Mouse (Mus musculus): ENCODE data around the gene Rps18. TPM values are rescaled to one million over a fixed set of nuclear protein-coding genes. Genes with fewer than 3 reads are reported as not detected.
A peak's percentile ranks its signal among the peaks of the same experiment; 100 is the strongest.
"Not testable (repeated sequence)": the region's sequence is repeated elsewhere in the genome, so short reads cannot be mapped to it uniquely, and the experiment has no call there.

Gene Rps18
- polyA plus RNA-seq, 1 experiment from 2014 or later, result 1,221 TPM

DNA sequence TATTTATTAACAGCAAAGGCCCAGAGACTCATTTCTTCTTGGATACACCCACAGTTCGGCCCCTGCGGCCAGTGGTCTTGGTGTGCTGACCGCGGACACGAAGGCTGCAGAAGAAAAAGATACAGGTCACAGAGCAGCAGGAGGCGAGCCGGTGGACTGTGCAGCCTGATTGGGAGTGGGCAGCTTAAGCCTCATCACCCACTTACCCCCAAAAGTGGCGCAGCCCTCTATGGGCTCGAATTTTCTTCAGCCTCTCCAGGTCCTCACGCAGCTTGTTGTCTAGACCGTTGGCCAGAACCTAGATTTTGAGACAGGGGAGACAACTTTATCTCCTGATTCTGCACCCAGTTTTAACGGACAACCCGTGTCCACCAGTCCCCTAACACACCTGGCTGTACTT is 3.8 kb downstream of the Rps18 start:
- not testable (repeated sequence) for H3K27me3 ChIP-seq (ENCODE audit: control insufficient read depth, insufficient read depth, low read length); H3K9ac ChIP-seq (ENCODE audit: low read depth, low read length); ATAC-seq (ENCODE audit: low FRiP score); H3K9me3 ChIP-seq (ENCODE audit: control insufficient read depth, low read length); DNase-seq (ENCODE audit: low spot score); H3K27ac ChIP-seq (ENCODE audit: low read depth, low read length); H3K36me3 ChIP-seq (ENCODE audit: control insufficient read depth, insufficient read depth, low read length); H3K4me3 ChIP-seq (ENCODE audit: low read depth, low read length)
- WGBS, result 79% methylated on average over 13 of the region's 13 CpGs
- Histone ChIP-seq H3K4me2 (replicated peaks; ENCODE audit: low read depth, low read length) (peak overlapping the region; percentile 84; the same call in 1 of the 2 replicates), H3K4me1 (replicated peaks; ENCODE audit: control insufficient read depth, insufficient read depth, low read length) (peaks cover 19% of the 10 kb centered on the region)

DNA sequence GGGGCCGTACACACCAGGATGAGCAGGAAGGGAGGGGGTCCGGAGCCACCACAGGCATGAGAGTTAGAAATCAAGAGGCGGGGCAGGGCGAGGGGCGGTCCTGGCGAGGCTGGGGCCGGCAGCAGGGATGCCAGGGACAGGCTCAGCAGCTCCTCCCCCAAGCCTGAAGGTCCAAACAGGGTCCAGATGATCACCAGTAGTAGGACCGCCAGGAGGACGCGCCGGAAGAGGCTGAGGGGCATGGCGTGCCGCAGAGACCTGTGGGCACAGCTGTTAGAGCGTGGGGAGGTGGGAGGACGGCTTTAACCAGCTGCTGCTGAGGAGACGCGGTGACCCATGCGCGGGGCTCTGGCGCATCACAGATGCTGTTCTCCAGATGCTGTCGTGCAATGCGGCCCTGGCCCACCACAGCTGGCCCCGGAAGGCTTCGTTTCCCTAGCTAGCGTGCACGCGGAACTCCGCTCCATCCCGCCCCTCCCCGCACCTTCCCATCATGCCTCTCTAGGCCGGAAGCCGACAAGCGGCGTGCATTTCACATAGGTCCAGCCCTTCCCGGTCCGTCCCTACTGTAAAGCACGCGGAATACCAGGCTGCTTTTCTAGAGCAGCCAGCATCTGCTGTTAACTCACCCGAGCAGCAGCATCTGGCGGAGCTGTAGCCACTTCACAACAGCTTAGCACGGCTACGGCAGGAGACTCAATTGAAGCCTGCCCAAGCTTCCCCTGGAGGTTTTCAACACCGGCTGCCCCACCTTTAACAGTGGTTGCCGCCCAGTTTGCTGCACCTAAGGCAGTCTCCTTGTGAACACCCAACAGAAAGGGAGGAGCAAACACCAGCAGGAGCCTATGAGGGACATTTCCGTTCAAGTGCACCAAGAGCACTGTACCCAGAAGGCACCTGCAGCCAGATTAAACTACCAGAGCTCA is 4.5 kb downstream of the Rps18 start, which contains the start of gene B3galt4:
Gene B3galt4 (minus strand): TSS at position 468 of the 926 bp plus-strand sequence.
- Histone ChIP-seq H3K4me1 (replicated peaks; ENCODE audit: control insufficient read depth, insufficient read depth, low read length) (peaks cover 16% of the 10 kb centered on the region), H3K36me3 (ENCODE audit: control insufficient read depth, insufficient read depth, low read length) (peaks cover 4% of the 10 kb centered on the region; the same call in 1 of the 2 replicates)
- WGBS, result 3% methylated on average over 45 of the region's 45 CpGs

DNA sequence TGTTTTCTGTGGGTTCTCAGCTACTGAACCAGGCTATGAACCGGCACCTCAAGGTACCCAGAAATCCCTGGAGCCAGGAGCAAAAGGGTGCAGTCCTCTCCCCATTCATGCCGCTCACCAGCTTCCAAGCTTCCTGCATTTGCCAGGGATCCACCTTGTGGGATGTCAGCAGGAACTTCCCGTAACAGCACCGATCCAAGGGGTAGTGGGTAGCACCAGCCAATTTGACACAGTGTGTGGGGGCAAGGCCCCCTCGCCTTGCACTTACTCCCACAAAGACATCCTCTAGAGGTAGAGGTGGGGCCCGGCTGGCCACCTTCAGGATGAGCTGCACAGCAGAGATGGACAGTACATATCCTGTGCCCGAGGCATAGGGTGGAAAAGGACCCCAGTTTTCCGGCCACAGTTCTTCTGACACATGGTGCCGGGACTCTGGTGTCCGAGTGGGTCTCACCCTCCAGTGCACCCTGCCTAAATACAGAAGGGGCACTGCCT is 5.6 kb downstream of the Rps18 start:
- H3K27me3 ChIP-seq (ENCODE audit: control insufficient read depth, insufficient read depth, low read length), result no peaks in the 10 kb centered on the region
- DNase-seq (ENCODE audit: low spot score) (no peak), ATAC-seq (ENCODE audit: low FRiP score) (no peak)
- 80% methylated on average over 10 of the region's 10 CpGs for WGBS
- H3K4me1 ChIP-seq (replicated peaks; ENCODE audit: control insufficient read depth, insufficient read depth, low read length), result peaks cover 16% of the 10 kb centered on the region
- peaks cover 4% of the 10 kb centered on the region; the same call in 1 of the 2 replicates for H3K36me3 ChIP-seq (ENCODE audit: control insufficient read depth, insufficient read depth, low read length)
- H3K4me3 ChIP-seq (ENCODE audit: low read depth, low read length), result peak overlapping the region; percentile 42; the same call in 1 of the 2 replicates
- H3K27ac ChIP-seq (ENCODE audit: low read depth, low read length), result peak overlapping the region; percentile 87
- no peaks in the 10 kb centered on the region for H3K9me3 ChIP-seq (ENCODE audit: control insufficient read depth, low read length)
- peak overlapping the region; percentile 73 for H3K9ac ChIP-seq (ENCODE audit: low read depth, low read length)
- peak overlapping the region; percentile 84 for H3K4me2 ChIP-seq (replicated peaks; ENCODE audit: low read depth, low read length)

More for the DNA sequence above, 4.5 kb downstream of the Rps18 start, which contains the start of gene B3galt4:
- Histone ChIP-seq H3K9me3 (ENCODE audit: control insufficient read depth, low read length) (no peaks in the 10 kb centered on the region), H3K4me2 (replicated peaks; ENCODE audit: low read depth, low read length) (peak within 1 kb of the TSS; percentile 84), H3K27ac (ENCODE audit: low read depth, low read length) (peak within 1 kb of the TSS; percentile 87), H3K4me3 (ENCODE audit: low read depth, low read length) (peak within 1 kb of the TSS; percentile 42), H3K27me3 (ENCODE audit: control insufficient read depth, insufficient read depth, low read length) (no peaks in the 10 kb centered on the region), H3K9ac (ENCODE audit: low read depth, low read length) (peak within 1 kb of the TSS; percentile 73)
- peak; percentile 77 for ATAC-seq (ENCODE audit: low FRiP score)
- DNase-seq (ENCODE audit: low spot score), result peak; percentile 84

DNA sequence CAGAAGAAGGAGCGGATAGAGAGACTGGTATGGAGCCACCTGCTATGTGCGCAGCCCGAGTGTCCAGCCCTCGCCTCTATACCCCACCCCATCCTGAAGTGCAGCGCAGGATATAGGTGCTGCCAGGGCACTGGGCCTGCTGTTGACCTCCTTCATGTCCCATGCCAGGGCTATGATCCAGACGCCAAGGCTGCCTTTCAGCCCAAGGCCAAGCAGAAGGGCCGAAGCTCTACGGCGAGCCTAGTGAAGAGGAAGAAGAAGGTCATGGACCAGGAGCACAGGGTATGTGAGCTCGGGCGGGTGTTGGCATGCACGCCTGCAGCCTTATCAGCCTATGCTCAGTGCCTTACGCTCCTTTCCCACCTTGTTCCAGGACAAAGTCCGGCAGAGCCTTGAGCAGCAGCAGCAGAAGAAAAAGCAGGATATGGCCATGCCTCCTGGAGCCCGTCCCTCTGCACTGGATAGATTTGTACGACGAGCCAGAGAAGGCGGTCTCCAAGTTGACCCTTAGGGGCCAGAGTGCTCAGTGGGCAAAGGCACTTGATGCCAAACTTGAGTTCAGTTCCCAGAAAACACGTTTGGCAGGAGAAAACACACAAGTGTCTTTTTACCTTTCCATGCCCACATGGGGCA is 6.8 kb downstream of the Rps18 start:
- DNase-seq (ENCODE audit: low spot score) (no peak), ATAC-seq (ENCODE audit: low FRiP score) (no peak)
- H3K4me3 ChIP-seq (ENCODE audit: low read depth, low read length), result no peak overlapping the region
- no peaks in the 10 kb centered on the region for H3K27me3 ChIP-seq (ENCODE audit: control insufficient read depth, insufficient read depth, low read length)
- WGBS, result 93% methylated on average over 19 of the region's 19 CpGs
- peaks cover 10% of the 10 kb centered on the region for H3K4me1 ChIP-seq (replicated peaks; ENCODE audit: control insufficient read depth, insufficient read depth, low read length)
- no peak overlapping the region for H3K27ac ChIP-seq (ENCODE audit: low read depth, low read length)
- H3K36me3 ChIP-seq (ENCODE audit: control insufficient read depth, insufficient read depth, low read length), result peaks cover 9% of the 10 kb centered on the region; the same call in 1 of the 2 replicates
- no peak overlapping the region for H3K4me2 ChIP-seq (replicated peaks; ENCODE audit: low read depth, low read length)
- no peak overlapping the region for H3K9ac ChIP-seq (ENCODE audit: low read depth, low read length)
- H3K9me3 ChIP-seq (ENCODE audit: control insufficient read depth, low read length), result no peaks in the 10 kb centered on the region

DNA sequence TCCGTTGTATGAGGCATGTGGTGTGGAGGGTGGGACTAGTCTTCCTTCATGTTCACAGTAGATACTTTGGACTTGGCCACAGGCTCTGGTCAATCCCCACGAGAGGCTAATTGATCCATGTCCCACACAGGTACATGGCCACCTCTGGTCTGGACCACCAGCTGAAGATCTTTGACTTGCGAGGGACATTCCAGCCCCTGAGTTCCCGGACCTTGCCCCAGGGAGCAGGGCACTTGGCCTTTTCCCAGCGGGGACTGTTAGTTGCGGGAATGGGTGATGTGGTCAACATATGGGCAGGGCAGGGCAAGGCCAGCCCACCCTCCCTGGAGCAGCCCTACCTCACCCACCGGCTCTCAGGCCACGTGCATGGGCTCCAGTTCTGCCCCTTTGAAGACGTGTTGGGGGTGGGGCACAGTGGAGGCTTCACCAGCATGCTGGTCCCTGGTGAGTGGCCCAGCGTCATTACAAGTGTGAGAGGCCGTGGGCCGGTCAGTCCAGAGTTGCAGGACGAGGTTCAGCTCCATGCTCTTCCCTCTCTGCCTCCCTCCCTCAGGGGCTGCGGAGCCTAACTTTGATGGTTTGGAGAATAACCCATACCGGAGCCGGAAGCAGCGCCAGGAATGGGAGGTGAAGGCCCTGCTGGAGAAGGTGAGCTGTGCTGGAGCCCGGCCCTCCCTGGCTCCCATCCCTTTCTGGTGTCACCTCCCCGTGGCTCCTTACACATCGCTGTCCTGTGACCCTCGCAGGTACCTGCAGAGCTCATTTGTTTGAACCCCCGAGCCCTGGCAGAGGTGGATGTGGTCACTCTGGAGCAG is 7.5 kb downstream of the Rps18 start:
- no peak overlapping the region for H3K9ac ChIP-seq (ENCODE audit: low read depth, low read length)
- WGBS, result 86% methylated on average over 22 of the region's 22 CpGs
- no peak for ATAC-seq (ENCODE audit: low FRiP score)
- no peaks in the 10 kb centered on the region for H3K27me3 ChIP-seq (ENCODE audit: control insufficient read depth, insufficient read depth, low read length)
- no peaks in the 10 kb centered on the region for H3K9me3 ChIP-seq (ENCODE audit: control insufficient read depth, low read length)
- peaks cover 8% of the 10 kb centered on the region for H3K4me1 ChIP-seq (replicated peaks; ENCODE audit: control insufficient read depth, insufficient read depth, low read length)
- H3K4me2 ChIP-seq (replicated peaks; ENCODE audit: low read depth, low read length), result no peak overlapping the region
- no peak overlapping the region for H3K4me3 ChIP-seq (ENCODE audit: low read depth, low read length)
- peaks cover 9% of the 10 kb centered on the region; the same call in 1 of the 2 replicates for H3K36me3 ChIP-seq (ENCODE audit: control insufficient read depth, insufficient read depth, low read length)
- no peak overlapping the region for H3K27ac ChIP-seq (ENCODE audit: low read depth, low read length)
- no peak for DNase-seq (ENCODE audit: low spot score)

DNA sequence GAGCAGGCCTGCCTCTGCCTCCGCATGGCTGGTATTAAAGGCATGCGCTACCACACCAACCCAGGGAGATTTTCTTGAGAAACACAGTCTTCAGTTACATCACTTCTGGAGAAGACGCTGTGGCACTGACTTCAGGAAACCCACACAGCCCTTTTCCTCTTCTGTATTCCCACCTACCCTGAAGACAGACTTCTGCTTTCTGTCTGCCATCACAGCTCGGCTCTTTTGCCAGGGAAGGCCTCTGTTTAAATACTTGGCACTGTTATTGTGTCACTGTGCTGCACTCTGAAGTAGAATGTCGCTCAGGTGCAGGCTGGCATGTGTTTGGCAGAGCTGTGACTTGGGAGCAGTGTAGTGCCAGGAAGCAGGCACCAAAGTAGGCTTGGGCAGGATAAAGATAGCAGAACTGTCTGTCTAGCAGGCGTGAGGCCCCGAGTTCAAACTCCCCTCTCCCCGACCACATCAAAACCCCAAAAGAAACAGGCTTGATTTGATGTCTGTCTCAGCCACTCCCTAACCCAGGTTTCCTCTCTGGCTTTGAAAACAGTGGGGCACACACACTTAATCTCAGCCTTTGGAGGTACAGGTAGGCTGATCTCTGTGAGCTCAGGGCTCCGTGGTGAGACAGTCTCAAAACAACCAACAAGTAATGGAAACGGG is 8.2 kb downstream of the Rps18 start:
- ATAC-seq (ENCODE audit: low FRiP score) (no peak), DNase-seq (ENCODE audit: low spot score) (no peak)
- Histone ChIP-seq H3K27me3 (ENCODE audit: control insufficient read depth, insufficient read depth, low read length) (no peaks in the 10 kb centered on the region), H3K27ac (ENCODE audit: low read depth, low read length) (no peak overlapping the region), H3K9me3 (ENCODE audit: control insufficient read depth, low read length) (no peaks in the 10 kb centered on the region), H3K4me1 (replicated peaks; ENCODE audit: control insufficient read depth, insufficient read depth, low read length) (peaks cover 8% of the 10 kb centered on the region), H3K36me3 (ENCODE audit: control insufficient read depth, insufficient read depth, low read length) (peaks cover 7% of the 10 kb centered on the region; the same call in 1 of the 2 replicates), H3K4me3 (ENCODE audit: low read depth, low read length) (no peak overlapping the region), H3K4me2 (replicated peaks; ENCODE audit: low read depth, low read length) (no peak overlapping the region), H3K9ac (ENCODE audit: low read depth, low read length) (no peak overlapping the region)
- 90% methylated on average over 10 of the region's 10 CpGs for WGBS

DNA sequence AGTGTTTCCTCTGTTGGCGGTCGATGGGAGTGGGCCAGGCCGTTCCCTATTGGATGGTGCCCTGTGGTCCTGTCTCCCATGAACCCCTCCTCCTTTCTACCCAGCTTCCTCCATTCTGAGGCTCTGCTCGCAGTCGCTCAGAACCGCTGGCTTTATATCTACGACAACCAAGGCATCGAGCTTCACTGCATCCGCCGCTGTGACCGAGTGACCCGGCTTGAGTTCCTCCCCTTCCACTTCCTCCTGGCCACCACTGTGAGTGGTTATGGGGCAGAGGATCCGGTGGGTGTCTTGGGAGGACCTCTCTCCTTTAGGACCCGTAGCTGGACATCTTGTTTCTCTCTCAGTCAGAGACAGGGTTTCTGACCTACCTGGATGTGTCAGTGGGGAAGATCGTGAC is 12.3 kb downstream of the Rps18 start:
- WGBS, result 95% methylated on average over 15 of the region's 15 CpGs
- no peak overlapping the region for H3K27ac ChIP-seq (ENCODE audit: low read depth, low read length)
- no peak overlapping the region for H3K4me3 ChIP-seq (ENCODE audit: low read depth, low read length)
- H3K9ac ChIP-seq (ENCODE audit: low read depth, low read length), result no peak overlapping the region
- H3K4me1 ChIP-seq (replicated peaks; ENCODE audit: control insufficient read depth, insufficient read depth, low read length), result peaks cover 13% of the 10 kb centered on the region
- H3K36me3 ChIP-seq (ENCODE audit: control insufficient read depth, insufficient read depth, low read length), result peaks cover 5% of the 10 kb centered on the region; the same call in 1 of the 2 replicates
- H3K9me3 ChIP-seq (ENCODE audit: control insufficient read depth, low read length), result no peaks in the 10 kb centered on the region
- no peaks in the 10 kb centered on the region for H3K27me3 ChIP-seq (ENCODE audit: control insufficient read depth, insufficient read depth, low read length)
- DNase-seq (ENCODE audit: low spot score) (no peak), ATAC-seq (ENCODE audit: low FRiP score) (no peak)
- H3K4me2 ChIP-seq (replicated peaks; ENCODE audit: low read depth, low read length), result no peak overlapping the region
